Mouse (Mus musculus) cortical plate, adult 2 months (tissue): Measurements from ENCODE around the gene Olfr481.

Experiments
- CTCF ChIP-seq: fragments of 200-500 bp; IDR thresholded peaks from 2 replicates; pipeline ENCODE4 v1.5.1; 2011; ENCODE audit warnings: mild to moderate bottlenecking, control low read depth, low read length; ENCODE audit not compliant: insufficient read depth; ENCODE audit errors: extremely low read depth
- POLR2A ChIP-seq: fragments of 200-500 bp; IDR thresholded peaks from 2 replicates; pipeline ENCODE4 v1.6.1; 2011; ENCODE audit warnings: mild to moderate bottlenecking, low read length, control low read depth; ENCODE audit not compliant: insufficient read depth; ENCODE audit errors: extremely low read depth

- no peak for TF ChIP-seq CTCF
- TF ChIP-seq POLR2A = no peak
Measured at GRCm38 (mm10) chr7:108100549-108100948, 20.9 kb downstream of the Olfr481 start, which contains the start of gene Olfr483.
